Mouse (Mus musculus): ENCODE measurements around the gene Ttk. TPM values are rescaled to one million over a fixed set of nuclear protein-coding genes. Genes with fewer than 3 reads are reported as not detected.

The Ttk gene
- polyA plus RNA-seq, 1 experiment from 2014 or later = 26.4 TPM

- no peak overlapping the region for H3K4me2 ChIP-seq
- WGBS (ENCODE audit: insufficient replicate concordance) = 62% methylated on average over 5 of the region's 5 CpGs
- no peak overlapping the region for H3K27ac ChIP-seq
- ATAC-seq = no peak
- no peaks in the 10 kb centered on the region for H3K36me3 ChIP-seq
- no peak overlapping the region for H3K9ac ChIP-seq
- no peak overlapping the region for H3K4me3 ChIP-seq
- H3K4me1 ChIP-seq = peaks cover 2% of the 10 kb centered on the region; the same call in 1 of the 2 replicates
- H3K27me3 ChIP-seq (replicated peaks) = no peaks in the 10 kb centered on the region
- H3K9me3 ChIP-seq (replicated peaks) = no peaks in the 10 kb centered on the region
Measured at GRCm38 (mm10) chr9:83822925-83823324, 11.6 kb upstream of the Ttk start.

GRCm38 (mm10) chr9:83829896-83830295 lies 4.6 kb upstream of the Ttk start:
- ATAC-seq = no peak

GRCm38 (mm10) chr9:83831152-83831551 lies 3.3 kb upstream of the Ttk start:
- WGBS (ENCODE audit: insufficient replicate concordance) = 64% methylated on average over 8 of the region's 8 CpGs
- Histone ChIP-seq H3K4me2 (no peak overlapping the region), H3K9ac (no peak overlapping the region), H3K4me1 (peaks cover 18% of the 10 kb centered on the region), H3K27me3 (replicated peaks) (no peaks in the 10 kb centered on the region), H3K36me3 (peaks cover under 1% of the 10 kb centered on the region), H3K27ac (no peak overlapping the region), H3K4me3 (no peak overlapping the region), H3K9me3 (replicated peaks) (no peaks in the 10 kb centered on the region)
- ATAC-seq = no peak

More at GRCm38 (mm10) chr9:83829896-83830295, 4.6 kb upstream of the Ttk start:
- Histone ChIP-seq H3K4me2 (no peak overlapping the region), H3K9ac (no peak overlapping the region), H3K27ac (no peak overlapping the region), H3K9me3 (replicated peaks) (no peaks in the 10 kb centered on the region), H3K4me1 (peaks cover 6% of the 10 kb centered on the region), H3K36me3 (no peaks in the 10 kb centered on the region), H3K27me3 (replicated peaks) (no peaks in the 10 kb centered on the region), H3K4me3 (no peak overlapping the region)
- whole genome bisulfite sequencing (ENCODE audit: insufficient replicate concordance) = 46% methylated on average over 5 of the region's 5 CpGs

GRCm38 (mm10) chr9:83834748-83835313 lies 342 bp downstream of the Ttk start:
- Histone ChIP-seq H3K36me3 (peaks cover 22% of the 10 kb centered on the region), H3K4me3 (peak overlapping the region; percentile 93), H3K4me2 (peak overlapping the region; percentile 85), H3K27ac (peak overlapping the region; percentile 64), H3K27me3 (replicated peaks) (no peaks in the 10 kb centered on the region), H3K4me1 (peaks cover 23% of the 10 kb centered on the region), H3K9me3 (replicated peaks) (no peaks in the 10 kb centered on the region), H3K9ac (peak overlapping the region; percentile 87)
- ATAC-seq = peak; percentile 82
- WGBS (ENCODE audit: insufficient replicate concordance) = under 1% methylated on average over 27 of the region's 27 CpGs

GRCm38 (mm10) chr9:83852464-83852863 lies 18.0 kb downstream of the Ttk start:
- Histone ChIP-seq H3K27ac (no peak overlapping the region), H3K4me2 (no peak overlapping the region), H3K4me3 (no peak overlapping the region), H3K9me3 (replicated peaks) (no peaks in the 10 kb centered on the region), H3K36me3 (peaks cover 78% of the 10 kb centered on the region), H3K4me1 (no peaks in the 10 kb centered on the region), H3K9ac (no peak overlapping the region), H3K27me3 (replicated peaks) (no peaks in the 10 kb centered on the region)
- WGBS (ENCODE audit: insufficient replicate concordance) = 93% methylated on average over 3 of the region's 3 CpGs
- ATAC-seq = no peak

GRCm38 (mm10) chr9:83865165-83865564 lies 30.7 kb downstream of the Ttk start:
- Histone ChIP-seq H3K27me3 (replicated peaks) (no peaks in the 10 kb centered on the region), H3K4me3 (no peak overlapping the region), H3K9ac (no peak overlapping the region), H3K4me2 (peak overlapping the region; percentile 43), H3K36me3 (peaks cover 90% of the 10 kb centered on the region), H3K9me3 (replicated peaks) (no peaks in the 10 kb centered on the region), H3K4me1 (peaks cover 24% of the 10 kb centered on the region), H3K27ac (0 out of 2 replicates have a peak overlapping the region, but pooled peaks have one; percentile 30)
- peak; percentile 95 for ATAC-seq
- WGBS (ENCODE audit: insufficient replicate concordance) = 51% methylated on average over 4 of the region's 4 CpGs

- H3K4me2 ChIP-seq = no peak overlapping the region
- 72% methylated on average over 6 of the region's 6 CpGs for WGBS (ENCODE audit: insufficient replicate concordance)
- no peak for ATAC-seq
- no peaks in the 10 kb centered on the region for H3K4me1 ChIP-seq
- H3K4me3 ChIP-seq = no peak overlapping the region
- H3K27ac ChIP-seq = no peak overlapping the region
- H3K27me3 ChIP-seq (replicated peaks) = no peaks in the 10 kb centered on the region
- peaks cover 4% of the 10 kb centered on the region for H3K36me3 ChIP-seq
- H3K9ac ChIP-seq = no peak overlapping the region
- no peaks in the 10 kb centered on the region for H3K9me3 ChIP-seq (replicated peaks)
Measured at GRCm38 (mm10) chr9:83882191-83882590, 47.7 kb downstream of the Ttk start.

GRCm38 (mm10) chr9:83886149-83886548 lies 51.7 kb downstream of the Ttk start:
- no peak for ATAC-seq
- Histone ChIP-seq H3K4me1 (no peaks in the 10 kb centered on the region), H3K9ac (no peak overlapping the region), H3K27ac (no peak overlapping the region), H3K4me3 (no peak overlapping the region), H3K9me3 (replicated peaks) (no peaks in the 10 kb centered on the region), H3K4me2 (no peak overlapping the region), H3K36me3 (no peaks in the 10 kb centered on the region), H3K27me3 (replicated peaks) (no peaks in the 10 kb centered on the region)

GRCm38 (mm10) chr9:83888214-83888613 lies 53.7 kb downstream of the Ttk start:
- H3K9me3 ChIP-seq (replicated peaks) = no peaks in the 10 kb centered on the region
- no peak overlapping the region for H3K27ac ChIP-seq
- no peak overlapping the region for H3K4me2 ChIP-seq
- ATAC-seq = no peak
- H3K36me3 ChIP-seq = no peaks in the 10 kb centered on the region
- H3K27me3 ChIP-seq (replicated peaks) = no peaks in the 10 kb centered on the region
- 74% methylated on average over 5 of the region's 5 CpGs for WGBS (ENCODE audit: insufficient replicate concordance)
- H3K4me3 ChIP-seq = no peak overlapping the region
- H3K9ac ChIP-seq = no peak overlapping the region
- H3K4me1 ChIP-seq = no peaks in the 10 kb centered on the region

GRCm38 (mm10) chr9:83893073-83893472 lies 58.6 kb downstream of the Ttk start:
- H3K36me3 ChIP-seq = no peaks in the 10 kb centered on the region
- H3K4me2 ChIP-seq = no peak overlapping the region
- 59% methylated on average over 8 of the region's 8 CpGs for WGBS (ENCODE audit: insufficient replicate concordance)
- H3K27ac ChIP-seq = no peak overlapping the region
- no peaks in the 10 kb centered on the region for H3K9me3 ChIP-seq (replicated peaks)
- ATAC-seq = no peak
- H3K9ac ChIP-seq = no peak overlapping the region
- H3K4me1 ChIP-seq = no peaks in the 10 kb centered on the region
- H3K27me3 ChIP-seq (replicated peaks) = no peaks in the 10 kb centered on the region
- no peak overlapping the region for H3K4me3 ChIP-seq

GRCm38 (mm10) chr9:83893767-83894330 lies 59.4 kb downstream of the Ttk start:
- Histone ChIP-seq H3K4me1 (no peaks in the 10 kb centered on the region), H3K4me2 (no peak overlapping the region), H3K27ac (no peak overlapping the region), H3K36me3 (no peaks in the 10 kb centered on the region), H3K4me3 (no peak overlapping the region), H3K27me3 (replicated peaks) (no peaks in the 10 kb centered on the region), H3K9ac (no peak overlapping the region), H3K9me3 (replicated peaks) (no peaks in the 10 kb centered on the region)
- ATAC-seq = peak; percentile 58; the same call in 1 of the 2 replicates
- 71% methylated on average over 4 of the region's 4 CpGs for WGBS (ENCODE audit: insufficient replicate concordance)

- 70% methylated on average over 2 of the region's 2 CpGs for WGBS (ENCODE audit: insufficient replicate concordance)
- no peaks in the 10 kb centered on the region for H3K27me3 ChIP-seq (replicated peaks)
- H3K4me2 ChIP-seq = no peak overlapping the region
- ATAC-seq = no peak
- H3K9me3 ChIP-seq (replicated peaks) = no peaks in the 10 kb centered on the region
- H3K36me3 ChIP-seq = no peaks in the 10 kb centered on the region
- no peaks in the 10 kb centered on the region for H3K4me1 ChIP-seq
- H3K4me3 ChIP-seq = no peak overlapping the region
- no peak overlapping the region for H3K9ac ChIP-seq
- no peak overlapping the region for H3K27ac ChIP-seq
Measured at GRCm38 (mm10) chr9:83902086-83902485, 67.6 kb downstream of the Ttk start.

GRCm38 (mm10) chr9:83905820-83906219 lies 71.3 kb downstream of the Ttk start:
- Histone ChIP-seq H3K9me3 (replicated peaks) (no peaks in the 10 kb centered on the region), H3K9ac (no peak overlapping the region), H3K27ac (no peak overlapping the region), H3K4me3 (no peak overlapping the region), H3K4me2 (no peak overlapping the region), H3K27me3 (replicated peaks) (no peaks in the 10 kb centered on the region), H3K36me3 (no peaks in the 10 kb centered on the region), H3K4me1 (no peaks in the 10 kb centered on the region)
- 42% methylated on average over 4 of the region's 4 CpGs for WGBS (ENCODE audit: insufficient replicate concordance)
- no peak for ATAC-seq

Measured in liver, embryonic 12.5 days (tissue).